27 mouse cellular contexts compared by ENCODE assay signal in genomic region chr9:77399801-77400200, GRCm38 (mm10). TPM values are rescaled to one million over a fixed set of nuclear protein-coding genes. Genes with fewer than 3 reads are reported as not detected.
"Had no signal": no experiment of that assay in that cellular context is flagged by ENCODE, and none has a peak within 500 bp of the region (broad histone marks: within the 10 kb centered on the region; RNA-seq: fewer than 3 reads in every experiment).

No protein-coding gene starts in this region.

- ATAC-seq: hindbrain, embryonic 16.5 days; inflammation-experienced regulatory T-cells, adult 6 months; intestine, embryonic 15.5 days; intestine, postnatal 0 days; liver, embryonic 12.5 days had no signal

- DNase-seq: gastrocnemius, postnatal 14 days; gastrocnemius, postnatal 36 days; heart, adult 2 months; heart, postnatal 10 days; heart, postnatal 4 days; kidney, adult 2 months; kidney, adult 9 months; kidney, postnatal 14 days; kidney, postnatal 36 days; layer of hippocampus, adult 9-11 months; layer of hippocampus, postnatal 36 days; left cerebral cortex, postnatal 4 days had no signal

- H3K9ac ChIP-seq: heart, embryonic 12.5 days; hindbrain, embryonic 12.5 days; hindbrain, embryonic 14.5 days; intestine, embryonic 15.5 days; kidney, embryonic 15.5 days; limb, embryonic 13.5 days; limb, embryonic 15.5 days; liver, embryonic 12.5 days had no signal

- H3K27me3 ChIP-seq: heart, embryonic 12.5 days; hindbrain, embryonic 12.5 days; intestine, embryonic 15.5 days; kidney, embryonic 15.5 days; limb, embryonic 13.5 days; limb, embryonic 15.5 days; liver, embryonic 12.5 days had no signal

- H3K4me1 ChIP-seq: heart, embryonic 10.5 days; heart, embryonic 12.5 days; hindbrain, embryonic 10.5 days; hindbrain, embryonic 12.5 days; intestine, embryonic 15.5 days; kidney, embryonic 15.5 days; limb, embryonic 13.5 days; limb, embryonic 15.5 days; liver, embryonic 12.5 days had no signal

- H3K27ac ChIP-seq: heart, adult 2 months; heart, embryonic 10.5 days; hindbrain, embryonic 10.5 days; hindbrain, embryonic 12.5 days; hindbrain, embryonic 14.5 days; intestine, embryonic 15.5 days; kidney, embryonic 15.5 days; kidney, postnatal 0 days; limb, embryonic 13.5 days; limb, embryonic 15.5 days; liver, embryonic 12.5 days had no signal

- H3K36me3 ChIP-seq: heart, embryonic 10.5 days; heart, embryonic 12.5 days; hindbrain, embryonic 10.5 days; hindbrain, embryonic 12.5 days; intestine, embryonic 15.5 days; kidney, embryonic 15.5 days; limb, embryonic 13.5 days; limb, embryonic 15.5 days; liver, embryonic 12.5 days had no signal

- H3K4me3 ChIP-seq: heart, adult 2 months; heart, embryonic 10.5 days; heart, embryonic 12.5 days; hindbrain, embryonic 10.5 days; hindbrain, embryonic 12.5 days; intestine, embryonic 15.5 days; kidney, embryonic 15.5 days; limb, embryonic 13.5 days; limb, embryonic 15.5 days; liver, embryonic 12.5 days had no signal

- H3K9me3 ChIP-seq: heart, embryonic 10.5 days; heart, embryonic 12.5 days; hindbrain, embryonic 10.5 days; hindbrain, embryonic 12.5 days; intestine, embryonic 15.5 days; kidney, embryonic 15.5 days; limb, embryonic 13.5 days; limb, embryonic 15.5 days; liver, embryonic 12.5 days had no signal

RNA-seq across cellular contexts. Expression of gene Mlip, which starts 47.0 kb away (rescaled TPM):
- total RNA-seq: liver, adult 2 months had no signal
- polyA plus RNA-seq: liver, adult 2 months; liver, embryonic 12.5 days had no signal
